Mouse (Mus musculus) MEL (cell line): Measurements from ENCODE around the gene Rab30. TPM values are rescaled to one million over a fixed set of nuclear protein-coding genes. Genes with fewer than 3 reads are reported as not detected.

Experiments used
- DNase-seq: peaks from one replicate; pipeline ENCODE4 v3.0.0; 2011; ENCODE audit warnings: low read depth, low spot score
- H3K27ac ChIP-seq: 2 replicates; pipeline ENCODE4 v1.5.1; 2012; ENCODE audit warnings: low read depth, mild to moderate bottlenecking, control low read depth, low read length, moderate library complexity; ENCODE audit not compliant: control insufficient read depth
- H3K27me3 ChIP-seq, 2 experiments: fragments of 150-350 bp in 1 of 2; sonication (generic) in 1 of 2; 2 replicates each; pipeline ENCODE4 v1.6.1; 2012; ENCODE audit warnings: low read length in 2 of 2, mild to moderate bottlenecking in 2 of 2, improper control_type of control experiment in 1 of 2, moderate library complexity in 1 of 2; ENCODE audit not compliant: insufficient read depth in 2 of 2, control insufficient read depth in 1 of 2
- H3K36me3 ChIP-seq, 2 experiments: 2 replicates each; pipeline ENCODE4 v1.6.1; 2012 to 2014; ENCODE audit warnings: low read length in 2 of 2, improper control_type of control experiment in 1 of 2, inconsistent platforms in 1 of 2, mild to moderate bottlenecking in 1 of 2; ENCODE audit not compliant: insufficient read depth in 2 of 2, control insufficient read depth in 1 of 2
- H3K4me1 ChIP-seq, 2 experiments: fragments of 150-350 bp in 1 of 2; sonication (generic) in 1 of 2; 2 replicates each; pipeline ENCODE4 v1.6.1; 2012; ENCODE audit warnings: low read length in 2 of 2, improper control_type of control experiment in 1 of 2, mild to moderate bottlenecking in 1 of 2; ENCODE audit not compliant: insufficient read depth in 2 of 2, control insufficient read depth in 1 of 2
- H3K4me3 ChIP-seq, 2 experiments: fragments of 150-350 bp in 1 of 2; sonication (generic) in 1 of 2; 2 replicates each; pipeline ENCODE4 v1.5.1; 2012; ENCODE audit warnings: low read depth in 2 of 2, low read length in 2 of 2, mild to moderate bottlenecking in 2 of 2, moderate library complexity in 2 of 2, control low read depth in 1 of 2, improper control_type of control experiment in 1 of 2; ENCODE audit not compliant: control insufficient read depth in 1 of 2, insufficient read depth in 1 of 2
- H3K79me2 ChIP-seq: 2 replicates; pipeline ENCODE4 v1.6.1; 2012; ENCODE audit warnings: mild to moderate bottlenecking, low read length, moderate library complexity; ENCODE audit not compliant: control insufficient read depth, poor library complexity, insufficient read depth
- H3K9ac ChIP-seq: 2 replicates; pipeline ENCODE4 v1.6.1; 2012; ENCODE audit warnings: low read depth, mild to moderate bottlenecking, control low read depth, low read length, moderate library complexity; ENCODE audit not compliant: control insufficient read depth, poor library complexity, severe bottlenecking
- H3K9me3 ChIP-seq: fragments of 150-350 bp; sonication (generic); replicated peaks from 2 replicates; pipeline ENCODE4 v1.6.1; 2012; ENCODE audit warnings: mild to moderate bottlenecking, low read length, improper control_type of control experiment, moderate library complexity; ENCODE audit not compliant: insufficient read depth
- BHLHE40 ChIP-seq: IDR thresholded peaks from 2 replicates; pipeline ENCODE4 v1.6.1; 2012; ENCODE audit warnings: low read depth, mild to moderate bottlenecking, inconsistent platforms, low read length, improper control_type of control experiment, borderline replicate concordance
- CHD2 ChIP-seq: IDR thresholded peaks from 2 replicates; pipeline ENCODE4 v1.6.1; 2011; ENCODE audit warnings: low read length, improper control_type of control experiment
- GATA1 ChIP-seq: IDR thresholded peaks from 2 replicates; pipeline ENCODE4 v1.6.1; 2011; ENCODE audit warnings: low read depth, low read length, improper control_type of control experiment
- JUND ChIP-seq: IDR thresholded peaks from 2 replicates; pipeline ENCODE4 v1.6.1; 2011; ENCODE audit warnings: low read depth, mild to moderate bottlenecking, improper control_type of control experiment, low read length
- KAT2A ChIP-seq: conservative IDR thresholded peaks from 2 replicates; pipeline ENCODE4 v1.6.1; 2012; ENCODE audit warnings: low read depth, low read length, improper control_type of control experiment, inconsistent platforms
- MAFK ChIP-seq: IDR thresholded peaks from 2 replicates; pipeline ENCODE4 v1.6.1; 2011; ENCODE audit warnings: low read depth, mild to moderate bottlenecking, low read length, improper control_type of control experiment, borderline replicate concordance
- MAZ ChIP-seq: IDR thresholded peaks from 2 replicates; pipeline ENCODE4 v1.6.1; 2012; ENCODE audit warnings: low read depth, mild to moderate bottlenecking, inconsistent platforms, low read length, improper control_type of control experiment
- MYC ChIP-seq: IDR thresholded peaks from 2 replicates; pipeline ENCODE4 v1.6.1; 2011; ENCODE audit warnings: low read depth, mild to moderate bottlenecking, low read length, improper control_type of control experiment, moderate library complexity
- NELFE ChIP-seq: IDR thresholded peaks from 2 replicates; pipeline ENCODE4 v1.6.1; 2011; ENCODE audit warnings: low read depth, low read length, improper control_type of control experiment
- POLR2AphosphoS5 ChIP-seq: IDR thresholded peaks from 2 replicates; pipeline ENCODE4 v1.6.1; 2012; ENCODE audit warnings: low read depth, borderline replicate concordance, mild to moderate bottlenecking, inconsistent platforms, low read length, moderate library complexity, mixed read lengths
- RCOR1 ChIP-seq: IDR thresholded peaks from 2 replicates; pipeline ENCODE4 v1.6.1; 2012; ENCODE audit warnings: low read depth, mild to moderate bottlenecking, inconsistent platforms, low read length, improper control_type of control experiment
- SMC3 ChIP-seq: IDR thresholded peaks from 2 replicates; pipeline ENCODE4 v1.6.1; 2011; ENCODE audit warnings: low read depth, low read length, improper control_type of control experiment
- ZC3H11A ChIP-seq: IDR thresholded peaks from 2 replicates; pipeline ENCODE4 v1.6.1; 2012; ENCODE audit warnings: low read depth, mild to moderate bottlenecking, inconsistent platforms, low read length, improper control_type of control experiment
- polyA plus RNA-seq, 2 experiments: library from polyadenylated mRNA; stranded (reverse) in 1 of 2; unstranded in 1 of 2; fragments of >175 nt in 1 of 2; fragments of >200 nt in 1 of 2; gene quantifications; 2 replicates each; pipeline versions ENCODE4 v1.2.1 to v1.2.4; 2012; ENCODE audit warnings: low replicate concordance in 2 of 2, low read depth in 1 of 2; ENCODE audit not compliant: insufficient read length in 2 of 2, insufficient read depth in 1 of 2, missing spikeins in 1 of 2
- total RNA-seq: library from RNA; depleted of rRNA; stranded (reverse); fragments of 300-350 nt; gene quantifications from 2 replicates; pipeline ENCODE4 v1.2.3, GENCODE M21; 2012

Gene Rab30
- total and polyA plus RNA-seq, 3 experiments, result 1.3 TPM; not detected in 1

- H3K4me1 ChIP-seq, result no peaks in the 10 kb centered on the region
- no peaks in the 10 kb centered on the region for H3K36me3 ChIP-seq
- H3K79me2 ChIP-seq, result no peaks in the 10 kb centered on the region
- peaks cover 0 to 3% of the 10 kb centered on the region in 2 experiments; a peak in 3 of 4 replicates for H3K27me3 ChIP-seq
- DNase-seq, result no peak
- H3K27ac ChIP-seq, result no peak overlapping the region
- H3K9me3 ChIP-seq, result no peaks in the 10 kb centered on the region
- H3K4me3 ChIP-seq, result no peak overlapping the region
- TF ChIP-seq JUND, result no peak
- no peak for TF ChIP-seq NELFE
- no peak for TF ChIP-seq POLR2AphosphoS5
- TF ChIP-seq RCOR1, result peak; percentile 88
- 0 out of 2 replicates have a peak, but pooled peaks have one; percentile 15 for TF ChIP-seq GATA1
- H3K9ac ChIP-seq, result no peak overlapping the region
These were observed 29.8 kb upstream of the Rab30 start for GRCm38 (mm10) chr7:92711593-92711992.

GRCm38 (mm10) chr7:92715055-92715454 is 26.3 kb upstream of the Rab30 start:
- H3K36me3 ChIP-seq, result no peaks in the 10 kb centered on the region
- no peaks in the 10 kb centered on the region for H3K4me1 ChIP-seq
- TF ChIP-seq CHD2 (no peak), RCOR1 (peak; percentile 51; the same call in 1 of the 2 replicates), ZC3H11A (no peak), MYC (no peak), SMC3 (no peak), KAT2A (no peak)
- no peaks in the 10 kb centered on the region for H3K79me2 ChIP-seq
- no peak overlapping the region for H3K27ac ChIP-seq
- H3K9me3 ChIP-seq, result no peaks in the 10 kb centered on the region
- no peak overlapping the region for H3K4me3 ChIP-seq
- H3K9ac ChIP-seq, result no peak overlapping the region
- no peak for DNase-seq
- peaks cover 0 to 2% of the 10 kb centered on the region in 2 experiments; a peak in 3 of 4 replicates for H3K27me3 ChIP-seq

GRCm38 (mm10) chr7:92720156-92720905 is 21.1 kb upstream of the Rab30 start:
- no peak for DNase-seq
- no peak overlapping the region for H3K4me3 ChIP-seq
- H3K79me2 ChIP-seq, result no peaks in the 10 kb centered on the region
- no peak overlapping the region for H3K9ac ChIP-seq
- TF ChIP-seq CHD2, result no peak
- no peak for TF ChIP-seq NELFE
- no peak for TF ChIP-seq MAZ
- TF ChIP-seq MAFK, result 0 out of 2 replicates have a peak, but pooled peaks have one; percentile 28
- no peak for TF ChIP-seq BHLHE40
- no peaks in the 10 kb centered on the region for H3K9me3 ChIP-seq
- H3K27ac ChIP-seq, result no peak overlapping the region
- H3K27me3 ChIP-seq, result peaks cover 0 to 2% of the 10 kb centered on the region in 2 experiments; a peak in 1 of 4 replicates
- H3K36me3 ChIP-seq, result peaks cover 0 to under 1% of the 10 kb centered on the region in 2 experiments; a peak in 1 of 4 replicates
- H3K4me1 ChIP-seq, result peaks cover 2 to 4% of the 10 kb centered on the region in 2 experiments; a peak in 3 of 4 replicates
